Mouse (Mus musculus): ENCODE results near the gene Golm1.

- TF ChIP-seq CTCF (IDR thresholded peaks at IDR 0.05; ENCODE audit: low read depth) (no peak), EP300 (IDR thresholded peaks at IDR 0.05; ENCODE audit: low read depth) (no peak)
Measured at GRCm38 (mm10) chr13:59624389-59624788, 51.2 kb downstream of the Golm1 start.

All from liver, embryonic 14.5 days (tissue).